Mouse (Mus musculus) megakaryocyte-erythroid progenitor cell, adult 5-6 weeks (primary cell): Measurements from ENCODE around the gene Galnt9. TPM values are rescaled to one million over a fixed set of nuclear protein-coding genes. Genes with fewer than 3 reads are reported as not detected.

Source experiments
- total RNA-seq, 2 experiments: library from RNA; stranded (forward) in 1 of 2; stranded (reverse) in 1 of 2; fragments of 200-1000, 215-1000 nt in 1 of 2; fragments of >200 nt in 1 of 2; fragmentation: Nextera tagmentation in 1 of 2; gene quantifications; 2 replicates each; pipeline ENCODE4 v1.2.3; 2014 to 2017

The Galnt9 gene
- total RNA-seq, 2 experiments from 2014 or later = not detected

Other genes starting within 250 kb of the Galnt9 start
- not detected in 2 replicates for gene P2rx2, start 201.1 kb upstream of the Galnt9 start, total RNA-seq (2014; fragmentation: Nextera tagmentation)
- gene P2rx2, start 201.1 kb upstream of the Galnt9 start, total RNA-seq (2017) = not detected in 2 replicates
- not detected in 2 replicates for gene Lrcol1, start 199.6 kb upstream of the Galnt9 start, total RNA-seq (2014; fragmentation: Nextera tagmentation)
- gene Lrcol1, start 199.6 kb upstream of the Galnt9 start, total RNA-seq (2017) = not detected in 2 replicates
- gene Fbrsl1, start 95.9 kb upstream of the Galnt9 start, total RNA-seq (2014; fragmentation: Nextera tagmentation) = 32.2 and 37.6 TPM in 2 replicates
- gene Fbrsl1, start 95.9 kb upstream of the Galnt9 start, total RNA-seq (2017) = 3.1 and 9.8 TPM in 2 replicates
- gene Noc4l, start 109.1 kb downstream of the Galnt9 start, total RNA-seq (2014; fragmentation: Nextera tagmentation) = 66.3 and 72.4 TPM in 2 replicates
- 38.9 and 51.2 TPM in 2 replicates for gene Noc4l, start 109.1 kb downstream of the Galnt9 start, total RNA-seq (2017)
- gene Ddx51, start 109.1 kb downstream of the Galnt9 start, total RNA-seq (2014; fragmentation: Nextera tagmentation) = 56.5 and 63.6 TPM in 2 replicates
- 6.6 and 8.7 TPM in 2 replicates for gene Ddx51, start 109.1 kb downstream of the Galnt9 start, total RNA-seq (2017)
- gene Ep400, start 226.4 kb downstream of the Galnt9 start, total RNA-seq (2014; fragmentation: Nextera tagmentation) = 181 and 186 TPM in 2 replicates
- 56.0 and 71.6 TPM in 2 replicates for gene Ep400, start 226.4 kb downstream of the Galnt9 start, total RNA-seq (2017)
- gene Pus1, start 236.3 kb downstream of the Galnt9 start, total RNA-seq (2014; fragmentation: Nextera tagmentation) = 57.4 and 74.3 TPM in 2 replicates
- gene Pus1, start 236.3 kb downstream of the Galnt9 start, total RNA-seq (2017) = 82.3 and 102 TPM in 2 replicates